Mouse (Mus musculus): Measurements from ENCODE around the gene Ldlrad3.

DNA sequence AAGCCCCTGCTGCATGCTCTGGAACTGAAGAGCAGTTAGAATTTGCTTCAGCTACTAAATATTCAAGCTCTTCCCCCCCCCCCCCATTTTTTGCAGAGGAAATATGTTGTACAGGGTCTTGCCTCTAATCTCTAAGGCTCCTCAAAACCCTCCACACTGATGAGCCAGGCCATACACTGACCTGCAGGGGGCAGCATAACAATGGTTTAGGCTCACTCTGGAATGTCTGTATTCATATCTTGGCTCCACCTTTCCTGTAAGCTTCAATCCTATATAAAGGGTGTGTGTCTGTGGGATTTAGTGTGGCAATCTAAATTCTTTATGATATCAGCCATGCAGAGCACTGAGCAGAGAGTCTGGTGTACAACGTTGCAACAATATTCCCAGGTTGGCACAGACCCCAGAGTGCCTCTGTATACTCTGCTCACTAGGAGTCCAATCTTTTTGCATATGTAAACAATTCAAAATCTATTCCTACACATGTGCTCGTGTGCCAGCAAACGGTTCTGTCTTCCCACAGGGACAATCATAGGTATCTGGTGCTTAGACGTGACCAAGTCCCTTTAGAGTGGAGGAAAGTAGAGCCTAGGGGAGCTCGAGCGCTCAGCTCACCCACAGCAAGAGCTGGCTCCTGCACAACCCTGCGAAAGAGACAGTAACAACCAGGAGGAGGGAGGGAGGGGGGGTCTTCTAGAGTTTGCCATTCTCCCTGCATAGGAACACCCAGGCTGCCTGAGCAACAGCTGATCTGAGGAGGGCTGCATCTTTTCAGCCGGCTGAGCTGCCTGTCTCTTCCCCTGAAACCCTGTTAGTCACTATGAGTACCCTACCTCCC is 94.5 kb downstream of the Ldlrad3 start:
- TF ChIP-seq NRF1 (IDR thresholded peaks at IDR 0.05; ENCODE audit: insufficient read depth, low read depth, low read length, poor library complexity, severe bottlenecking) (no peak), CTCF (IDR thresholded peaks at IDR 0.05 in 2 of 3, conservative IDR thresholded peaks at IDR 0.05 in 1 of 3; ENCODE audit: control insufficient read depth in 1 of 3, insufficient read depth in 1 of 3, low read depth in 2 of 3, low read length in 3 of 3, poor library complexity in 1 of 3, severe bottlenecking in 1 of 3) (peak; percentile 81 to 87 (median 85)), MYC (IDR thresholded peaks at IDR 0.05; ENCODE audit: low read depth, low read length) (no peak), RAD21 (IDR thresholded peaks at IDR 0.05; ENCODE audit: low read depth, low read length) (peak; percentile 84), HCFC1 (IDR thresholded peaks at IDR 0.05; ENCODE audit: low read depth, low read length) (no peak), JUND (IDR thresholded peaks at IDR 0.05; ENCODE audit: low read depth, low read length) (no peak), ZC3H11A (IDR thresholded peaks at IDR 0.05; ENCODE audit: low read depth, low read length) (peak; percentile 74), POLR2AphosphoS2 (IDR thresholded peaks at IDR 0.05; ENCODE audit: low read length) (no peak)
